Mouse (Mus musculus) 3134 (cell line): ENCODE results near the gene Chpt1.
"Not testable (repeated sequence)": the region's sequence is repeated elsewhere in the genome, so short reads cannot be mapped to it uniquely, and the experiment has no call there.

ENCODE experiments used
- DNase-seq: peaks from one replicate; pipeline ENCODE4 v3.0.0-alpha.2; 2011; ENCODE audit warnings: low spot score; ENCODE audit not compliant: insufficient read length; ENCODE audit errors: extremely low read depth

Chpt1 gene

GRCm38 (mm10) chr10:88496864-88497564, 6.9 kb downstream of the Chpt1 start:
- DNase-seq, result no peak

- no peak for DNase-seq
Measured at GRCm38 (mm10) chr10:88494959-88495587, 8.8 kb downstream of the Chpt1 start.

GRCm38 (mm10) chr10:88492658-88493057, 11.2 kb downstream of the Chpt1 start:
- no peak for DNase-seq

- DNase-seq, result no peak
Measured at GRCm38 (mm10) chr10:88491632-88492031, 12.2 kb downstream of the Chpt1 start.

GRCm38 (mm10) chr10:88488629-88489028, 15.2 kb downstream of the Chpt1 start:
- DNase-seq, result no peak

GRCm38 (mm10) chr10:88482866-88483265, 21.0 kb downstream of the Chpt1 start:
- not testable (repeated sequence) for DNase-seq

- DNase-seq, result no peak
Measured at GRCm38 (mm10) chr10:88460122-88460820, 43.6 kb downstream of the Chpt1 start.

GRCm38 (mm10) chr10:88459502-88459992, 44.3 kb downstream of the Chpt1 start, which contains the start of gene Sycp3:
Sycp3 (plus strand) TSS chr10:88459569.
- peak; percentile 19 for DNase-seq

- DNase-seq, result no peak
Measured at GRCm38 (mm10) chr10:88457816-88458215, 46.1 kb downstream of the Chpt1 start.

- DNase-seq, result peak; percentile 40
Measured at GRCm38 (mm10) chr10:88451990-88452389, 51.9 kb downstream of the Chpt1 start.

GRCm38 (mm10) chr10:88451221-88451620, 52.7 kb downstream of the Chpt1 start:
- peak; percentile 55 for DNase-seq

- DNase-seq, result no peak
Measured at GRCm38 (mm10) chr10:88441224-88441623, 62.6 kb downstream of the Chpt1 start.

GRCm38 (mm10) chr10:88427998-88428397, 75.9 kb downstream of the Chpt1 start:
- no peak for DNase-seq

GRCm38 (mm10) chr10:88426896-88427295, 77.0 kb downstream of the Chpt1 start:
- DNase-seq, result no peak

GRCm38 (mm10) chr10:88426158-88426816, 77.6 kb downstream of the Chpt1 start:
- DNase-seq, result peak; percentile 21

GRCm38 (mm10) chr10:88420655-88421435, 83.0 kb downstream of the Chpt1 start:
- no peak for DNase-seq

- no peak for DNase-seq
Measured at GRCm38 (mm10) chr10:88420141-88420541, 83.7 kb downstream of the Chpt1 start.

- no peak for DNase-seq
Measured at GRCm38 (mm10) chr10:88417686-88418085, 86.2 kb downstream of the Chpt1 start.

- no peak for DNase-seq
Measured at GRCm38 (mm10) chr10:88412290-88412995, 91.4 kb downstream of the Chpt1 start.

- no peak for DNase-seq
Measured at GRCm38 (mm10) chr10:88409751-88410150, 94.1 kb downstream of the Chpt1 start.
